Mouse (Mus musculus) myocyte (in vitro differentiated cells): Measurements from ENCODE around the gene Phldb3. TPM values are rescaled to one million over a fixed set of nuclear protein-coding genes. Genes with fewer than 3 reads are reported as not detected.

Experiments used
- H3K27me3 ChIP-seq: one replicate; pipeline ENCODE4 v1.6.1; 2011; ENCODE audit not compliant: control insufficient read depth, insufficient read depth, insufficient read length
- H3K36me3 ChIP-seq: one replicate; pipeline ENCODE4 v1.6.1; 2011; ENCODE audit not compliant: control insufficient read depth, insufficient read depth
- H3K4me2 ChIP-seq: one replicate; pipeline ENCODE4 v1.6.1; 2011; ENCODE audit warnings: low read depth, control low read depth
- H3K4me3 ChIP-seq: one replicate; pipeline ENCODE4 v1.5.1; 2011; ENCODE audit warnings: mild to moderate bottlenecking, control low read depth, moderate library complexity
- H3K79me2 ChIP-seq: one replicate; pipeline ENCODE4 v1.6.1; 2011; ENCODE audit not compliant: control insufficient read depth, insufficient read depth
- H3ac ChIP-seq: one replicate; pipeline ENCODE4 v1.6.1; 2011; ENCODE audit not compliant: control insufficient read depth, insufficient read length
- CEBPB ChIP-seq: IDR thresholded peaks from 2 replicates; pipeline ENCODE4 v1.6.1; 2011; ENCODE audit warnings: mild to moderate bottlenecking, moderate library complexity; ENCODE audit not compliant: poor library complexity, insufficient read depth, severe bottlenecking
- E2F4 ChIP-seq: IDR thresholded peaks from one replicate; pipeline ENCODE4 v1.6.1; 2011; ENCODE audit warnings: mild to moderate bottlenecking, control low read depth, moderate library complexity; ENCODE audit not compliant: insufficient read depth
- MAX ChIP-seq: IDR thresholded peaks from one replicate; pipeline ENCODE4 v1.6.1; 2011; ENCODE audit warnings: low read depth, mild to moderate bottlenecking, control low read depth
- MYOD1 ChIP-seq, 3 experiments: IDR thresholded peaks; one replicate each; pipeline ENCODE4 v1.6.1; 2011; ENCODE audit warnings: control low read depth in 2 of 3, low read depth in 2 of 3, mild to moderate bottlenecking in 2 of 3, moderate library complexity in 1 of 3; ENCODE audit not compliant: insufficient read length in 2 of 3, control insufficient read depth in 1 of 3
- MYOG ChIP-seq, 3 experiments: IDR thresholded peaks; one replicate each; pipeline ENCODE4 v1.6.1; 2011; ENCODE audit warnings: control low read depth in 2 of 3, low read depth in 2 of 3, mild to moderate bottlenecking in 2 of 3; ENCODE audit not compliant: insufficient read length in 2 of 3, control insufficient read depth in 1 of 3, insufficient read depth in 1 of 3
- POLR2A ChIP-seq: IDR thresholded peaks from one replicate; pipeline ENCODE4 v1.6.1; 2011; ENCODE audit warnings: low read depth, mild to moderate bottlenecking, control low read depth, moderate library complexity; ENCODE audit not compliant: insufficient read length
- POLR2AphosphoS2 ChIP-seq: IDR thresholded peaks from one replicate; pipeline ENCODE4 v1.6.1; 2011; ENCODE audit warnings: low read depth, control low read depth; ENCODE audit not compliant: insufficient read length
- REST ChIP-seq: IDR thresholded peaks from one replicate; pipeline ENCODE4 v1.6.1; 2011; ENCODE audit warnings: mild to moderate bottlenecking, control low read depth, moderate library complexity; ENCODE audit not compliant: insufficient read depth, insufficient read length
- SRF ChIP-seq: IDR thresholded peaks from one replicate; pipeline ENCODE4 v1.6.1; 2011; ENCODE audit warnings: low read depth; ENCODE audit not compliant: control insufficient read depth, insufficient read length
- TCF12 ChIP-seq: IDR thresholded peaks from one replicate; pipeline ENCODE4 v1.6.1; 2011; ENCODE audit warnings: mild to moderate bottlenecking, control low read depth; ENCODE audit not compliant: poor library complexity, insufficient read depth, severe bottlenecking
- TCF3 ChIP-seq: IDR thresholded peaks from one replicate; pipeline ENCODE4 v1.6.1; 2011; ENCODE audit warnings: low read depth, control low read depth; ENCODE audit not compliant: insufficient read length
- USF1 ChIP-seq: IDR thresholded peaks from one replicate; pipeline ENCODE4 v1.6.1; 2011; ENCODE audit warnings: low read depth, mild to moderate bottlenecking, control low read depth, moderate library complexity
- polyA plus RNA-seq: library from polyadenylated mRNA; unstranded; fragments of >200 nt; fragmentation: generic; extraction: Trizol; gene quantifications from one replicate; pipeline ENCODE4 v1.2.1, GENCODE M21; 2012; ENCODE audit warnings: missing spikeins

Gene Phldb3
- polyA plus RNA-seq, 1 experiment = 11.5 TPM

- H3K27me3 ChIP-seq = no peaks in the 10 kb centered on the region
- no peak overlapping the region for H3K4me2 ChIP-seq
- H3K79me2 ChIP-seq = no peaks in the 10 kb centered on the region
- no peaks in the 10 kb centered on the region for H3K36me3 ChIP-seq
- H3K4me3 ChIP-seq = no peak overlapping the region
- H3ac ChIP-seq = no peak overlapping the region
- no peak for TF ChIP-seq TCF12
- TF ChIP-seq MAX = no peak
- TF ChIP-seq SRF = no peak
- no peak for TF ChIP-seq POLR2AphosphoS2
- TF ChIP-seq TCF3 = no peak
- no peak for TF ChIP-seq CEBPB
- no peak for TF ChIP-seq MYOD1 (IDR thresholded peaks at IDR 0.05; ENCODE audit: control insufficient read depth in 1 of 3, insufficient read length in 2 of 3, low read depth in 2 of 3)
- TF ChIP-seq REST = no peak
- TF ChIP-seq POLR2A = no peak
- no peak for TF ChIP-seq E2F4
- no peak for TF ChIP-seq MYOG (IDR thresholded peaks at IDR 0.05; ENCODE audit: control insufficient read depth in 1 of 3, insufficient read depth in 1 of 3, insufficient read length in 2 of 3, low read depth in 2 of 3)
- TF ChIP-seq USF1 = no peak
Measured at GRCm38 (mm10) chr7:24574224-24574796, 36.3 kb upstream of the Phldb3 start.

DNA sequence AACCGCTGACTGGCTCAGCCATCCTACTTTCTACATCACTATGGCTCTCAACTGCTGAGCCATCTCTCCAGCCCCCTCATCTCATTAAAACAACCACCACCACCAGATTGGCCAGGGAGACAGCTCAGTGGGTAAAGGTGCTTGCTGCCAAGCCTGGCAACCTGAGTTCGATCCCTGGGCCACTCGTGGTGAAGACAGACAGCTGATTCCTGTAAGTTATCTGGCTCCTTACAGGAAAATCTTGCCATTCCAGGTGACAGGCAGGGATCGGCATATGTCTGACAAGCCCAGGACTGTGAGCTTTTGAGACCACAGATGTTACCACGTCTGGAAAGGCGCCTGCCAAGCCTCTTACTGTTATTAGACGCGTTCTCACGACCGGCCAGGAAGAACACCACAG is 32.8 kb upstream of the Phldb3 start:
- no peak for TF ChIP-seq CEBPB
- no peak for TF ChIP-seq POLR2AphosphoS2
- TF ChIP-seq TCF12 = no peak
- no peak for TF ChIP-seq MAX
- TF ChIP-seq MYOG (IDR thresholded peaks at IDR 0.05; ENCODE audit: control insufficient read depth in 1 of 3, insufficient read depth in 1 of 3, insufficient read length in 2 of 3, low read depth in 2 of 3) = no peak
- no peak for TF ChIP-seq TCF3
- TF ChIP-seq E2F4 = no peak
- TF ChIP-seq POLR2A = no peak
- no peak for TF ChIP-seq MYOD1 (IDR thresholded peaks at IDR 0.05; ENCODE audit: control insufficient read depth in 1 of 3, insufficient read length in 2 of 3, low read depth in 2 of 3)
- TF ChIP-seq SRF = no peak
- no peak for TF ChIP-seq REST
- TF ChIP-seq USF1 = no peak
- H3K4me3 ChIP-seq = no peak overlapping the region
- H3ac ChIP-seq = no peak overlapping the region
- H3K27me3 ChIP-seq = no peaks in the 10 kb centered on the region
- H3K36me3 ChIP-seq = no peaks in the 10 kb centered on the region
- H3K4me2 ChIP-seq = no peak overlapping the region
- H3K79me2 ChIP-seq = no peaks in the 10 kb centered on the region

DNA sequence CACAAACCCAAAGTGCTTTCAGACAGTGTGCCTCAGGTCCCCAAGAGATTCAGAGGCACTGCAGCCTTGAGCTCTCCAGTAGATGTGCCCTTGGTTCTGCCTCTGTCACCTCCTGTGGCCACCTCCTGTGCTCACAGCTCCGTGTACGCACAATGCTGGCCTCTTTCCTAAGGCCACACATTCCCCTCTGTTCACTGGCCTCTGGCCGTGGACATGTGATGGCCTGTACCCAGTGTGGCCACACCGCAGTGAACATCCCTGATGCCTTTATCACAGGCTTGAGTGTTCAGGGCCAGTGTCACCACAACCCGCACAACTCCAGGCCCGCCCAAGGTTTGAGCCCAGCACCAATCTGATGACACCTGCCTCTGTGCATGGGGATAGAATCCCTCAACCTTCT is 25.7 kb upstream of the Phldb3 start:
- no peak for TF ChIP-seq E2F4
- no peak overlapping the region for H3K4me2 ChIP-seq
- H3ac ChIP-seq = no peak overlapping the region

GRCm38 (mm10) chr7:24585995-24586394 is 24.6 kb upstream of the Phldb3 start:
- no peak overlapping the region for H3ac ChIP-seq
- TF ChIP-seq SRF = no peak
- no peak for TF ChIP-seq MYOD1 (IDR thresholded peaks at IDR 0.05; ENCODE audit: control insufficient read depth in 1 of 3, insufficient read length in 2 of 3, low read depth in 2 of 3)
- no peak for TF ChIP-seq MAX
- no peak for TF ChIP-seq REST
- TF ChIP-seq E2F4 = no peak
- no peak for TF ChIP-seq POLR2AphosphoS2
- H3K4me2 ChIP-seq = no peak overlapping the region
- H3K4me3 ChIP-seq = no peak overlapping the region
- H3K36me3 ChIP-seq = no peaks in the 10 kb centered on the region
- H3K79me2 ChIP-seq = no peaks in the 10 kb centered on the region
- no peaks in the 10 kb centered on the region for H3K27me3 ChIP-seq

More for the DNA sequence above, 25.7 kb upstream of the Phldb3 start:
- no peak overlapping the region for H3K4me3 ChIP-seq
- no peaks in the 10 kb centered on the region for H3K79me2 ChIP-seq
- H3K27me3 ChIP-seq = no peaks in the 10 kb centered on the region
- H3K36me3 ChIP-seq = no peaks in the 10 kb centered on the region

DNA sequence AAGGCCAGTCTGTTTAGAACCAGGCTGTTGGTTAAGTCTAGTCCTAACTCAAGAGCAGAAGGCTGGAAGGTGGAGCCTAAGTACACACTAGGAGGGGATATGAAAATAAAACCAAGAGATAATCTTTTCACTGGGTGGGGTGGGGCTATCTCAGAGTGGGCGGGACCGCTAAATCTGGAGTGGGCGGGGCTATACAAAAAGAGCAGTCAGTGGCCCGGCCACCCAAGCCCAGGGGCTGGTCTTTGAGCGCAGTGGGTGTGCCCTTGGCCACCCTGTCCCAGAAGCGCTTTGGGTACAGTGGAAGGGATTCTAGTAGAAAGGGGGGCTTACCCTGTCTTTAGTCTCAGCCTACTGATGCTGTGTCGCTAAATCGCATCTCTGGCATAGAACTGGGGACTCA is 23.7 kb upstream of the Phldb3 start:
- no peak overlapping the region for H3K4me2 ChIP-seq
- TF ChIP-seq SRF = no peak
- no peak for TF ChIP-seq REST
- TF ChIP-seq POLR2AphosphoS2 = no peak
- TF ChIP-seq USF1 = no peak
- no peak for TF ChIP-seq CEBPB
- no peak for TF ChIP-seq MYOG (IDR thresholded peaks at IDR 0.05; ENCODE audit: control insufficient read depth in 1 of 3, insufficient read depth in 1 of 3, insufficient read length in 2 of 3, low read depth in 2 of 3)
- no peak for TF ChIP-seq E2F4
- no peak for TF ChIP-seq MAX
- TF ChIP-seq TCF3 = no peak
- TF ChIP-seq POLR2A = no peak
- TF ChIP-seq MYOD1 (IDR thresholded peaks at IDR 0.05; ENCODE audit: control insufficient read depth in 1 of 3, insufficient read length in 2 of 3, low read depth in 2 of 3) = no peak
- TF ChIP-seq TCF12 = no peak
- no peaks in the 10 kb centered on the region for H3K27me3 ChIP-seq
- H3K36me3 ChIP-seq = no peaks in the 10 kb centered on the region
- no peaks in the 10 kb centered on the region for H3K79me2 ChIP-seq
- no peak overlapping the region for H3ac ChIP-seq
- no peak overlapping the region for H3K4me3 ChIP-seq
